Mouse (Mus musculus): ENCODE results near the gene Syn3.

The Syn3 gene

GRCm38 (mm10) chr10:86369346-86369745 is 129.3 kb downstream of the Syn3 start:
- DNase-seq (ENCODE audit: low read depth, low spot score): no peak

DNA sequence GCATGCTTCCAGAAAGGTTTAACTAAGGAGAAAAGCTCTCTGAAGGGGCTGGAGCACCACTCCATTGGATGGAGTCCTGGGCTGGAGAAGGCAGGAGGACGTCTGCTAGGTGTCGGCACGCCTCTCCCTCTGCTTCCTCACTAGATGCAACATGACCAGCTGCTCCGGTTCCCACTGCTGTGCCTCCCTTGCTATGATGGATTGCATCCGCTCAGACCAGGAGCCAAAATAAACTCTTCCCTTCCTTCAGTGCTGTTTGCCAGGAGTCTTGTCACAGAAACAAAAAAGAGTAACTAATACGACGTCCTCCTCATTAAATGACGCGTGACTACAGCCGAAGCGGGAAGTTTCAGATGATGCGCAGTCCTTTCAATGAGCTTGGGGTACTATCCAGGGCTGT is 129.9 kb downstream of the Syn3 start:
- DNase-seq (ENCODE audit: low read depth, low spot score): no peak

DNA sequence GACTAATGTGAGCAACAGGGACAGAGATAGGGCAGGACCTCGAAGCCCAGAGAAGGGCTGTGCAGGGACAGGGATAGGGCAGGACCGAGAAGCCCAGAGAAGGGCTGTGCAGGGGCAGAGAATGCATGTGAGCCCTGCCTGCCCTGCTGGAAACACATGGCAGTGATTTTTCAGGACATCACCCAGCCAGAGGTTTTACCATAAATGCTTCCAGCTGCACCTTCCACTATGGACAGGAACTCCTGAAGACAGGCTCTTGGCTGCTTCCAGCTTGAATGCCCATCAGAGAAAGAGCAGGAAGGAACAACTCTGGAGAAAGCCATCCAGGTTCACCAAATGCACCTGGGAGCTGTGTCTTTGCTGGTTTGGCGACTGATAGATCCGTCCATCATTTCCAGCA is 131.3 kb downstream of the Syn3 start:
- no peak for DNase-seq (ENCODE audit: low read depth, low spot score)

- peak; percentile 71 for DNase-seq (ENCODE audit: low read depth, low spot score)
Observed at GRCm38 (mm10) chr10:86365632-86366092, 133.0 kb downstream of the Syn3 start.

GRCm38 (mm10) chr10:86363669-86364309 is 134.9 kb downstream of the Syn3 start:
- no peak for DNase-seq (ENCODE audit: low read depth, low spot score)

DNA sequence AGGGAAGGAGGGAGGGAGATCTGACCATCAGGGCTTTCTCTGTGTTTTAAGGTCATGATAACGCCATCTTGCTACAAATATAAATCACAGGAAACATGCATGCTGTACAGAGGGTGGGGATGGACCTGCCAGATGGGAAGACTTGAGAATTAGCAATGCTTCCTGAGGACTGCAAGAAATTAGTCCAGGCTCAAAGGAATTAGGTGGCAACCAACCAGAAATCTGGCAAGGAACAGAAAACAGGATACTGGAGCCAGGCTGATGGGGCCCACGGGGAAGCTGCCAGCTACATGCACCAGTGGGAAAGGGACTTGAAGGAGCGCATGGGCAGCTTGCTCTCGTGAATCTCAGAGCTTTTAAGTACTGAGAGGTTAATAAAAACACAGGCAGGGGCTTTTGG is 139.0 kb downstream of the Syn3 start:
- no peak for DNase-seq (ENCODE audit: low read depth, low spot score)

DNA sequence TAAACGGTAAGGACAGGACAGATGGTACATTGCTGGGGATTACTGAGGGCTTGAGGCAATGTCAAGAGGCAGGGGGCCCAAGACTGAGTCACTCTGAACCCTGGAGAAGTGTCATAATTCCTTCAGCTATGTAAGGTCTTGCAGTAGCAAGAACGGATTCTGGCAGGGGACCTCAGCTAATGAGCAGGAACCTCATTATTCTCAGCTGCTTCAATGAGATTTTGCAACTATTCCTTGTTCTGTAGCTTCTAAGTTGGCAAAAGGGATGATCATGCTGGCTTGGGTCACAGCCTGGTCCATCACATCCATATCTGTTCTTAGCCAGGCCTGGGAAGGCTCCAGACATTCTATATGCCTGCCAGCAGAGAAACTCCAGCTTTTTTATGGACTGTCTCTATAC is 139.5 kb downstream of the Syn3 start:
- no peak for DNase-seq (ENCODE audit: low read depth, low spot score)

DNA sequence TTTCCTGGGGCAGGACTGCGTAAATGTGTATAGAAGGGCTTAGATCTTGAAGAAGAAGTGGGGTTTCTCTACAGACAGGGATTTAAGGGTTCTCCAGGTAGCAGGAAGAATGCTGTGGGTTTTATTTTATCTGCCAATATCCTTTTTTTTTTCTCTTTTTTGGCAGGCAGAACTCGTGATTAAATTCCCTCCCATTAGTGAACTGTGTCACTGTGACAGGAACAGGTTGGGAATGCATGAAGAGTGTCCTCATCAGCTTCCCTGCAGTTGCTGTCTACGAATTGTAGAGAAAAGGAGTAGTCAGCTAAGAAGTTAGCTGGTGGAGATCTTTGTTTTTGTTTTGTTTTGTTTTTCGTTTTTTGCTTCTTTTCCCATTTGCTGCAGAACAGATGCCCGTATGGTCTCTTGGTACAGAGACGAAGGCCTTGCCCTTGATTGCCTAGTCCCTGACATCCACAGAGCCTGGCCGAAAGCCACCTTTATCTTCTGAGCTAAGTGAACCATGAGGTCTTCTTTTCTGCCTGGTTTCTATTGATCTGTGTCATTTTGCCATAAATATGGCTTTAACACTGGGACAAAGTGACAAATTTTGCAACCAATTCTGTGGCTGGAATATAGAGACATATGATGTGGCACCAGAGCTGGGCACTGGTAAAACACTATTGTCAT is 140.3 kb downstream of the Syn3 start:
- DNase-seq (ENCODE audit: low read depth, low spot score): no peak

- DNase-seq (ENCODE audit: low read depth, low spot score): no peak
Observed at GRCm38 (mm10) chr10:86356819-86357563, 141.7 kb downstream of the Syn3 start.

DNA sequence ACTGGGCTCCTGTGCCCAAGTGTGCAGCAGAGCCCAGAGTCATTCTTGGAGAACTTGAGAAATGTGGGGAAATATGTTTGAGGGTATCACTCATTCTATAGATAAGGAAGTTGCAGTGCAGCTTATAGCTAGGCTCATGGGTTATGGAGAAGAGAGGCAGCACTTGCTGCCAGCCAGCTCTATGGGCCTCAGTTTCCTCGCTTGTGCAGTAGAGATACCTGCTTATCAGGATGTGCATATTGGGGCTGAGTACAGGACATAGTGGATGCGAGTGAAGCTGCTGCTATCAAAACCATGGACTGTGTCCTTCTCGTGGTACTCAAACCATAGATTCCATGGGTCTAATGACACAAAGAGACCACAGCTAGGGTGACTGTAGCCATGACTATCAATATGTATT is 146.2 kb downstream of the Syn3 start:
- DNase-seq (ENCODE audit: low read depth, low spot score): no peak

GRCm38 (mm10) chr10:86351287-86351686 is 147.4 kb downstream of the Syn3 start:
- DNase-seq (ENCODE audit: low read depth, low spot score): no peak

- no peak for DNase-seq (ENCODE audit: low read depth, low spot score)
Observed at GRCm38 (mm10) chr10:86346235-86346840, 152.4 kb downstream of the Syn3 start.

DNA sequence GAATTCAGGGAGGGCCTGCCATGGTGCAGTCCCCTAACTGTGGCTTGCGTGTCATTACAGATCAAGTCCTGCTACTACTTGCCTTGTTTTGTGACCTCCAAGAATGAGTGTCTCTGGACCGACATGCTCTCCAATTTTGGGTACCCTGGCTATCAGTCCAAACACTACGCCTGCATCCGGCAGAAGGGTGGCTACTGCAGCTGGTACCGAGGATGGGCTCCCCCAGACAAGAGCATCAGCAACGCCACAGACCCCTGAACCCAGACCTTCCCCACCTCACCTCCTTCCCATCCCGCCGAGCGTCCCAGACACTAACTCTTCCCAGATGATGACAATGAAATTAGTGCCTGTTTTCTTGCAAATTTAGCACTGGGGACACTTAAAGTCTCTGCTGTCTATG is 153.1 kb downstream of the Syn3 start:
- DNase-seq (ENCODE audit: low read depth, low spot score): no peak

DNA sequence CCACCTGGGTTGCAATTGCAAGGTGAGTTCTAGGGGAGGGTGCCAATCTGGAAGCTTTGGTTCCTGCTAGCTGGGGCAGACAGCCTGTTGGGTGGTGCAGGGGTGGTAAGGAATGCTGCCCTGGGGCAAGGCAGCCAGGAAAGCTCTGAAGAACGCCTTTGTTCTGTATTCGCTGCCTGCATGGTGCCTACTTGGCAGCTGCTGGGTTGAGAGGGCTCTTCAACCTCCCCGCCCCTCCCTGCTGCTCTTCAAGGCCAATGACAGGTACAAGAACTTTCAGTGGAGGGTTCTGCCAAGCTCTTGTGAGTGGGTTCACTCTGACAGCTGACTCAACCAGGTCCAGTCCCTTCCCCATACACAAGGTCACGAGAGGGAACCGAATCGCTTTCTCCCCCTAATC is 154.0 kb downstream of the Syn3 start:
- DNase-seq (ENCODE audit: low read depth, low spot score): no peak

DNA sequence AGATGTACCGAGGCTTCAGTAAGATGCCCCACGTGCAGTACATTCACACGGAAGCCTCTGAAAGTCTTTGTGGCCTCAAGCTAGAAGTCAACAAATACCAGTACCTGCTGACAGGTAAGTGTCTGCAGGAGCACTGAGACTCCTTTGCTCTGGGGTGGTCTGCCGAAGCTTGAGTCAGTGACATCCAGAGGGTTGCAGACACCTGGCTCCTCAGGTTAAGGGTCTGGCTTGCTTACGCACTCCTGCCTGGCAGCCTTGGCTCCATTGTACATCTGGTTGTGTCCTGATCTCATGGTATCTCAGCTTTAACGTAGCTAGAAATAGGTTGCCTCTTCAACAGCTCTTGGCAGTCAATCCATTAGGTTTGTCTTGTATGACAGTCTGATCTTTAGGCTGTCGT is 154.8 kb downstream of the Syn3 start:
- DNase-seq (ENCODE audit: low read depth, low spot score): no peak

DNA sequence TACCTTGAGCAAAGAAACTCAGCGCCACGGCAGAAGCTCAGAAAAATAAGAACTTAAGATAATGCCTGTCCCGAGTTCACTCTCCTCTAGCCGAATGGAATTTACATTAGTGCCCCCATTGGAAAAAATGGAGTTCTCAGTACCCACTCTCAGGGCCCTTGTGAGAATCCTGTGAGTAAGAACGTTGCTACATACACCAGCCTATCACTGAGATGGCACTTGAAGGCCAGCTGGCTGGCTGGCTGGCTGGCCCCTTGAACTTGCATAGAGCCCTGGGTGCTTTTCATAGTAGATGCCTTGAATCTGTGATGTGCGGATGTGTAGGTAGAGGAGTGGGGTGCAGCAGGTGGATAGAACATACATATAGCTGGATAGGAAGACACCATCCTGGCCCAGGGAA is 155.3 kb downstream of the Syn3 start:
- DNase-seq (ENCODE audit: low read depth, low spot score): no peak

DNA sequence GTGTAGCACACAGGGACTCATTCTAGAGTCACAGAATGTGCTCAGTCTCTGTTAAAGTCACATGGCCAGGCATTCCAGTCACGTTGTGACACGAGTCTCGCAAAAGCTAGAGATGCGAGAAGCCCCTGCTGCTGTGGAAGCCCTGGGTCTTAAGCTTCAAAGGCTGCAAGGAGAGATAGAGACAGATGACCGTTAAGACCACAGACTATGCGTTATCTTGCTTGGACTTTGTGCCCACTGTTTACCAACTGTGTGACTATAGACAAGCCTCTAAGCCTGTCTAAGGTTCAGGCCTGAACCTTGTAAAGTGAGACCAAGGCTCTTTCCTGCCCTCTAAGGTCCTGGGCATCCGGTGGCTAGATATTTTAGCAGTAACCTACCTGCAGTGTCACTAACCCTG is 156.0 kb downstream of the Syn3 start:
- DNase-seq (ENCODE audit: low read depth, low spot score): no peak

DNA sequence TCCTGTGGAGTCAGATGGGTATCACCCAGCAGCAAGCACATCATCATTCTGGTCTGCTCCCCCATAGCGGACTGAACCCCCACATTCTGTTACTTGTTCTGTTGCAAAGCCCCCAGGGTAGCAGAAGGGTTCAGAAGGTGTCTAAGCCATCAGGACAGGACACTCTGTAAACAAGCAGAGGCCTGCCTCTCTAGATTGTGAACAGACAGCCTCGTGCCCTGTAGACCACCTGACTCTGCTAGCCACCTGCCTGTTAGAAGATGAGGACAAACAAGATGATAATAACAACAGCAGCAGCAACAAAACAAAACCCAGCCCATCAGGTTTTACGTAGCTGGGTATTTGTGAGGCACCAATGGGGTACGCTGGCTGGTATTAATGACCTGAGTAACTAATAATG is 156.5 kb downstream of the Syn3 start:
- DNase-seq (ENCODE audit: low read depth, low spot score): no peak

- DNase-seq (ENCODE audit: low read depth, low spot score): peak; percentile 49
Observed at GRCm38 (mm10) chr10:86341589-86341988, 157.1 kb downstream of the Syn3 start.

- no peak for DNase-seq (ENCODE audit: low read depth, low spot score)
Observed at GRCm38 (mm10) chr10:86340991-86341527, 157.6 kb downstream of the Syn3 start.

GRCm38 (mm10) chr10:86340421-86340820 is 158.3 kb downstream of the Syn3 start:
- no peak for DNase-seq (ENCODE audit: low read depth, low spot score)

Data from mesoderm, embryonic 11.5 days (tissue).